Mouse (Mus musculus) NIH3T3 (cell line): ENCODE results near the gene Gpr19.

ENCODE experiments used
- DNase-seq: peaks from one replicate; pipeline ENCODE4 v3.0.0-alpha.2; 2012; ENCODE audit warnings: low read depth

Gpr19 gene

GRCm38 (mm10) chr6:134898095-134898965 lies at the start of gene Gpr19:
Gene Gpr19 (minus strand): TSS chr6:134898578.
- peak; percentile 99 for DNase-seq

DNA sequence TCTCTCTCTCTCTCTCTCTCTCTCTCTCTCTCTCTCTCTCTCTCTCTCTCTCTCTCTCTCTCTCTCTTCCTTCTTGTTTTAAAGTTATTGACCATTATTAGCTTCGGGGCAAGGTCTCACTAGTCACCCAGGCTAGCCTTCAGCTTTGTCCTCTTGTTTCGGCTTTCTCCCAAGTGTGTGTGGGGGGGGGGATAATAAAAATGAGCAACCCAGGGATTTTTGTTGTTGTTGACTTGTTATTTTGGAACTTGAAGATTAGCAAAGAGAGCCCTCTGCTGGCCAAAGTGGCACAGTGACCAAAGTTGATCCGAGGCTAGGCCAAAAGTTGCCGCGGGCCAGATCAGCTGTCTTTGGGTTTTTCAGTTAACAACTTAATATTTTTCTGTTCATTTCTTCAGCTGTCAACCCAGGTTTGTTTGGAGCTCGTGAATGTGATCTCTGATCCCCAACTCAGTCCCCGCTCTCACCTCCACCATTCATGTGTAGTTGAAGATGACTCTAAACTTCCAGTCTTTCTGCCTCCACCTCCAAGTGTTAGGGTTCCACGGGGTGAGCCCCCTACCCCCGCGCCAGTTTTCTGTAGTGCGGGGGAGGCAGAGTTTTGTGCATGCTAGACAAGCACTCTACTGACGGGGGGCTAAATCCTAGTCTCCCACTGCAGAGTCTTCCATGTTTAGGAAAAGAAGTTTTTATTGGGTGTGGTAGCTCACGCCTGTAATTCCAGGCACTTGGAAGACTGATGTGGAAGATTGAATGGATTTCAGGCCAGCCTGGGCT lies 49.1 kb upstream of the Gpr19 start:
- DNase-seq: peak; percentile 92

- no peak for DNase-seq
Measured at GRCm38 (mm10) chr6:134946858-134947257, 48.5 kb upstream of the Gpr19 start.

GRCm38 (mm10) chr6:134946054-134946453 lies 47.7 kb upstream of the Gpr19 start:
- DNase-seq: peak; percentile 73

GRCm38 (mm10) chr6:134943759-134944407 lies 45.5 kb upstream of the Gpr19 start:
- DNase-seq: peak; percentile 82

DNA sequence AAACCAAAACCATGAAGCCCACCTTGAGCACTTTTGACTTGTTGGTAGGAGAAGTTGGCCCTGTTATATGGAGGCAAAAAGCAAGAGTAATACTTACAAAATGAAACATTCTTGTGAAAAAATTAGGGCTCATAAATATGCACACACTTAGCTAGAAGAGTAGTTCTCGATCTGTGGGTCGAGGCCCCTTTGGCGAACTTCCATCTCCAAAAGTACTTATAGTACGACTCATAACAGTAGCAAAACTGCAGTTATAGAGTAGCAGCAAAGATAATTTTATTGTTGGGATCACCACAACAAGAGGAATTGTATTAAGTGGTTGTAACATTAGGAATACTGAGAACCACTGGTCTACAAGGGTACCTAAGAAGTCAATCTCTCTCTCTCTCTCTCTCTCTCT lies 41.4 kb upstream of the Gpr19 start:
- peak; percentile 71 for DNase-seq

GRCm38 (mm10) chr6:134934305-134934704 lies 35.9 kb upstream of the Gpr19 start:
- no peak for DNase-seq

GRCm38 (mm10) chr6:134933207-134933558 lies 34.8 kb upstream of the Gpr19 start:
- DNase-seq: no peak

- DNase-seq: peak; percentile 51
Measured at GRCm38 (mm10) chr6:134932486-134933206, 34.3 kb upstream of the Gpr19 start.

DNA sequence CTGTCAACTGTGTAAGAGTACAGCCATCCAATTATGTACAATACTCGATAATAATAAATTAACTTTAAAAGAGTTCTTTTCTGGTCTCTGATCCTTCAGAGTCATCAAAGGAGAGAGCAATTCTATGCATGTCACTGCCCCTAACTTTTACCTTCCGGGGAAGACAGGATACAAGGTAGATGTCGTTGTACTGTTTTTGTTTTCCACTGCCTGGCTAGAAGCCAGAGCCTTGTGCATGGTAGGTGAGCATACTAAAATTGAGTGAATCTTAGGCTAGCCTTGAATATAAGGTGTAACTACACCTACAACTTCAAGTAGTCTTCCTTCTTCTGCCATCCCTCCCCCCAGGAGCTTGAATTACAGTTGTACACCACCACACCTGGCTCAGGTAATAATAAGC lies 32.8 kb upstream of the Gpr19 start:
- no peak for DNase-seq

GRCm38 (mm10) chr6:134930383-134930782 lies 32.0 kb upstream of the Gpr19 start:
- no peak for DNase-seq

- DNase-seq: no peak
Measured at GRCm38 (mm10) chr6:134929926-134930325, 31.5 kb upstream of the Gpr19 start.

- no peak for DNase-seq
Measured at GRCm38 (mm10) chr6:134928889-134929310, 30.5 kb upstream of the Gpr19 start.

DNA sequence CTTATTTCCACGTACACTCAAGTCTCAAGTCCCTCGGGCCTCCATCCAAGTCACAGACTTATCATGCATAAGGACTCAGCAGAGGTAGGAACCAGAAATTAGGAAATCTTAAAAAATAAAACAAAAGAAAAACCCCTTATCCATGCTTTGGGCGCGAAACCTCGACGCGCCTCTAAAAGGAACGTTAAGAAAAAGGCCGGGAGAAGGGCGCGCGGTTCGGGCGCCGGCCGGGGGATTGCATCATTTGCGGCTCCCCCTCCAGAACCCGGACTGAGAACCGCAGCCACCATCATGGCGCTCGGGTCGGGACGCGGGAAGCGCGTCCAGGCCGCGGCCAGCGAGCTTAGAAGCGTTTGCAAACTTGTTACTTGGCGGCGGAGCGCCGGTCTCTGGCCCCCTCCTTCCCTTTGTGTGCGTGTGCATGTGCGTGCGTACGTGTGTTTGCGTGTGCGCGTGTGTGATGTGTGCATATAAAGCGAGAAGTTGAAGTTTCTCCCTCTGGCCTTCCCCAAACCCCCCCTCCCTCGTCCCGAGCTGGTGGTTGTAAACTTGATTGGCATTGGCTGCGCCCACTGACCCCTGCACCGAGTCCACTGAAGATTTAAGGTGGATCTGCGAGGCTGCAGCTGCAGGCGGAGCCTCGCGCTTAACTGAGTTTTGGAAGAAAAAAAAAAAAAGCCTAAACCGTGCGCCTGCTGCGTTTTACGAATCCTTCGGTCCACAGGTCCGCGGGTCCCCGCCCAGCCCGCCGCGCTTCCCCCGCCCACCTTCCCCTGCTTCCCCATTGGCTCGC lies 29.9 kb upstream of the Gpr19 start:
- DNase-seq: peak; percentile 99

DNA sequence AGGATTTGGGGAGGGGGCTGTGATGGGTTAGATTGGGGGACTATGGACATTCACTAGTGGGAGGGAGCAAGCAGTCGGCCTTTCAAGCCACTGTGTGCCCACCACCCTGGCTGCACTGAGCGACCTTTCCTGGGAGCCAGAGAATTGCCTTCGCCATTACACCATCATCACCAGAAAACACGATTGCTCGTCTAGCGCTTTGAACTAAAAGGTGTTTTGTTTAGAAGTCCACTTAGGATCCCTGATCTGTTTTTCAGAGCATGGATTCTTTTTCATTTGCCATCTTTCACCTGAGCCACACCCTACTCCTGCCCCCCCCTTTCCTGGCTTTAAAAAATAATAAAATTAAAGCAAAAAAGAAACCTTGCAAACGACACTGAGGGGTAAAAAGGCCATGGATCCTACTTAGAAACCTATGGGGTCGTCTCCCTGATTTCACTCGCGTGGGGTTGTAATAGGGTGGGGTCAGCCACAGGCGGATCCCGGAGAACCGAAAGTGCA lies 29.3 kb upstream of the Gpr19 start:
- peak; percentile 56 for DNase-seq

GRCm38 (mm10) chr6:134926803-134927594 lies 28.6 kb upstream of the Gpr19 start:
- DNase-seq: peak; percentile 70

DNA sequence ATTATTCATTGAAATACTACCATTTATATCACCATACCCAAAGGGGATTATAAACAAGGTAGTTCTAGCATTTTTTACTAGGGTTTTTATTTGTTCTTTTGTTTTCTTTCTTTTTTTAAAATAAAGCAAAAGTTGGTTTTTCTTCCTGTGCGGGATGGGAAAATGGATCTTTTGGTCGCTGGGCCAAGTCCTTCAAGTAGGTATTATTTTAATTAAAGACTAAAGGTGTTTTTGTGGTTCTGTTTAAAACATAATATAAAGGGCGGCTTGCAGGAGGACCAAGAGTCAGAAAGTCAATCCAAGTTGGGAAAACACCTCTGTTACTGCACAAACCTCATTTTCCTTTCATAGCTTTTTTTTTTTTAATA lies 27.9 kb upstream of the Gpr19 start:
- DNase-seq: peak; percentile 51

GRCm38 (mm10) chr6:134925673-134926337 lies 27.4 kb upstream of the Gpr19 start:
- peak; percentile 58 for DNase-seq

DNA sequence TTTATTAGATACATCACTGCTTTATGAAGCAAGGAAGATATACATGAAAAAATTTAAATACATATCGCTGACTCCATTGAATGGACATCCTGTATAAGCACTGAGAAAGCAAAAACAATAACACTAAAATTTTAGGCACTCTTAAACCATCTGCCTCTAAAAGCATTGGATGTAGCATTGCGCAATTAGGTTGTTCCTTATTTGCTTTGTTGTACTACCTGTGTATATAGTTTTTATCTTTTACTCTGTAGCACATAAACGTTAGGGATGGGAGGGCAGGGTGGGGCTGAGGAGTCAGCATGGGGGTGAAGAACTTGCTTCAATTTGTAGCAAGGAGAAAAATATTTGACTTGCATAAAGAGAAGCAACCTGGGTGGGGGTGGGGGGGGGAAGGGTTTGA lies 25.9 kb upstream of the Gpr19 start:
- peak; percentile 52 for DNase-seq

GRCm38 (mm10) chr6:134923670-134924069 lies 25.3 kb upstream of the Gpr19 start:
- DNase-seq: peak; percentile 28
